Mouse (Mus musculus) brain, embryonic 14.5 days (tissue): ENCODE data around the gene Grik3.

Source experiments
- CTCF ChIP-seq: fragments of 200-500 bp; IDR thresholded peaks from 2 replicates; pipeline ENCODE4 v1.5.1; 2012; ENCODE audit warnings: inconsistent platforms, mild to moderate bottlenecking, moderate library complexity, borderline replicate concordance; ENCODE audit not compliant: insufficient read depth, insufficient read length; ENCODE audit errors: extremely low read depth
- POLR2A ChIP-seq: fragments of 200-500 bp; IDR thresholded peaks from 2 replicates; pipeline ENCODE4 v1.6.1; 2012; ENCODE audit warnings: mild to moderate bottlenecking, inconsistent platforms, borderline replicate concordance; ENCODE audit not compliant: poor library complexity, insufficient read depth, insufficient read length, severe bottlenecking; ENCODE audit errors: extremely low read depth

DNA sequence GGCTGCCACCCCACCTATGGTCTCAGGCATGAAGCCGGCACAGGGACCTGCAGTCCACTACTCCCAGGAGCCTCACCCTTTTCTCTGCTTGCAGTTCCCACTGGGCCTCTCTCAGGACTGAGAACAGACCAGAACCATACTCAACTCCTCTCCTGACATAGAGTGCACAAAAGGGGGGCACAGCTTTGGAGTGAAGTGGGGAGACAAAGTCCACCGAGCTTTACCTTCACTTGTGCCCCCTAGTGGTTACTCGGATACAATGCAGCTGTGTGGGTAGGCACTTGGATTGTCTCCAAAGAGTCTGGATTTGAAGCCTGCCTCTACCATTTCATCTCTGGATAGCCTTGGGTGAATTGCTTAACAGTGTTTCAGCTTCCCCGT is 212.8 kb downstream of the Grik3 start:
- TF ChIP-seq CTCF, result peak; percentile 73; the same call in 1 of the 2 replicates
- TF ChIP-seq POLR2A, result no peak
